Mouse (Mus musculus): ENCODE measurements around the gene Ltbp2.

The Ltbp2 gene

DNA sequence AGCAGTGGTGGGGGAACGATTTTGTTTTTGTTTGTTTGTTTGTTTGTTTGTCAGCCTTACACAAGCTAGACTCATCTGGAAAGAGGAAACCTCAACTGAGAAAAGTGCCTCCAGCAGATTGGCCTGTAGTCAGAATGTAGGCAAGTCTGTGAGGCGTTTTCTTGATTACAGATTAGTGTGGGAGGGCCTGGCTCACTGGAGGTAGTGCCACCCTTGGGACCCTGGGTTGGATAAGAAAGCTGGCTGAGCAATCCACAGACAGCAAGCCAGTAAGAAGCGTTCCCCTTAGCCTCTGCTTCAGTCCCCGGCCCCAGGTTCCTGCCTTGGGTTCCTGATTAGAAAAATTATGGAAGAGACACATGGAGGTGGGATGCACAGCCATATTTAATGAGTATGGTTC is 36.4 kb downstream of the Ltbp2 start:
- no peak for DNase-seq (ENCODE audit: low spot score)

DNA sequence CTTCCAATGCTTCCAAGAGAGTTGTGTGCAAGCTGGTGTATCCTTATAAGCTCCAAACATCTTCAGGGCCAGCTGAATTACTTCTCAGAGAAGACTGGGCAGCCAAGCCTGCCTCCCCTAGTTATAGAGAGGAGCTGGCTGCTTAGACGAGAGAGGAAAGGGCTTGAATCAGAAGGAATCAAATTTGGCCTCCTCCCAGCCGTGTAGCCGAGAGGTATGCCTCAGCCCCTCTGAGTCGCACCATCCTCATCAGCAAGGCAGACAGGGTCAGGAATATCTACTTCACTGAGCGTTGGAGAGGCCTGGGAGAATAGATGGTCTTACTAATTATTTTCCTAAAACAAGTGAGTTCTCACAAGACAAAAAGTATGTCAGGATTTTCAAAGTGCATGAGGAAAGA is 40.7 kb downstream of the Ltbp2 start:
- DNase-seq (ENCODE audit: low spot score): no peak

DNA sequence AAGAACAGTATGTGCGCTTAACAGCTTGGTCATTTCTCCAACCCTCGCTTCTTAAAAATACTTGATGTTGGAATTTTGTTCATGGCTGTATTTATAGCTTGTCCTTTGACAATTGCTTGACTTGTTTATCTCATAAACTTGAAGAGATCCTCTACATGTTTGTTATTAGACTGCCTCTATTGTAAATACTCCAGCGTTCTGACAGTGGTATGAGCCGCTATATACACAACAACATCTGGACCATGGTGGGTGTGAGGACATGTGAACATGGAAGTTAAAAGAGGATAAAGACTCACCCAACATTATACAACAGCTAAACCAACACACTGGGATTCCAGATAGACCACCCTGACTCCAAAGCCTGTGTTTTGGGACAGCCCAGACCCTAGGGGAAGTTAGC is 41.6 kb downstream of the Ltbp2 start:
- DNase-seq (ENCODE audit: low spot score): no peak

DNA sequence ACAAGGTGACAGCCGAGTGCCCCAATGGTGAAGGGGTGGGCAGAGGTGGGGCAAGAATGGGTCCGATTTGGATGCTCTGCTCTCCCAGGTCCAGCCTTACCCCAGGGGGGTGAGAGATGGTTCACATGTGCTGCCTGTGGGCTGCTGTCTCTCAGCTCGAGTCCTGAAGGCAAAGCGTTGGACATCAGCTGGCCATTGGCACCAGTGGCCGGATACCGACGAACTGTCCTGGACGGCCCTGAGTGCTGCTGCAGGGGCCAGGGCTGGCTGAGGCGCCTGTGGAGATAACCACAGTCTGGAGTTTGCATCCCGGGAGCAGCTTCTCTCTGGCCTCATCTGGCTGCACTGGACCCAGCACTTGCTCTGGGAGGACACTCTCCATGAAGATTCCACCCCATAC is 44.7 kb downstream of the Ltbp2 start:
- no peak for DNase-seq (ENCODE audit: low spot score)

DNA sequence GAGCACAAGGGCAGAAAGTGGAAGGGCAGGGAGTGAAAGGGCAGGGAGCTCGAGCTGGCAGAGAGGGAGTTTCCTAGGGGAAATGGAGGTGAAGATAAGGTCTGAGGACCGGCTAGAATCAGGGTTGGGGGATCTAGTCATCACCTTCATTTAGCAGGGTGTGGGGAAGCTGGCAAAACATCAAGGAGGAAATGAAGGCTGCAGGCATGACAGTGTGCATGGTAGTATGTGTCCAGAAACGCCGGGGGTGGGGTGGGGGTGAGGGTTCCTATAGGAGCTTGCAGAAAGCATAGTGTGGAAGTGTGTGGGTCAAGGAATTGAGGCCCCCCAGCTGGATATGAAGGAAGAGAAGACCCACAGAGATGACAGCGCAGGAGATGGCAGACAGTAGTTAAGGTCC is 45.2 kb downstream of the Ltbp2 start:
- DNase-seq (ENCODE audit: low spot score): no peak

DNA sequence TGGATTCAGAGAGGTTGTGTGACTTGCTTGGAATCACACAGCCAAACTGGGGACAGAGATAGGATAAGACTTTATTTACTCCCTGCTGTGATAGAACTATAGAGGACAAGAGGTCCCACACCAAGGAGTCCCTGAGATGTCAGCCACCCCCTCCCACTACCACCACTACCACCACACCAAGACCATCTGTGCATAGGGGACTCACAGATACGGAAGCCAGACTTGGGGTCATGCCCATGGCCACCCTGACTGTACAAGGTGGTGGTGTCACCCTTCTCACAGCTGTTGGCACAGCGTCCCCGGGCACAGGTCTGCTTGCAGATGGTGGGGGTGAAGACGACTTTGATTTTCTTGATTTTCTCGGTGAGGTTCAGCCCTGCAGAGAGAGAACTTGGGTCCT is 45.9 kb downstream of the Ltbp2 start:
- no peak for DNase-seq (ENCODE audit: low spot score)

DNA sequence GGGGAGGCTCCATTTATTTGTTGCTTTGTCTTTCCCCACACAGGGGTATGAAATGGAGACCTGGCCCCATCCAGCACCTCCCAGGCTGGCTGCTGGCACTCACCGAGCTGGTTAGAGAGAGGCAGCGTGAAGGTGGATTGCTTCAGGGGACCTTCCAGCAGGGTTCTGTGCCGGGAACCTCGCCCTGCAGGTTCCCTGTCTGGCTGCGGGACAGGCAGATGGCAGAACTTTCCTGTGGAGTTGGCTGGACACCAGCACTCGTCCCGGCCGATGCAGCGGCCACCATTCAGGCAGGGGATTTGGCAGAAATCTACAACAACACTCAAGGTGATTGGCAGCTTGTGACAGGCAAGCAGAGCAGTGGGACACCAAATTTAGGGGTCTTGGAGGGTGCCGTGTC is 46.4 kb downstream of the Ltbp2 start:
- DNase-seq (ENCODE audit: low spot score): no peak

DNA sequence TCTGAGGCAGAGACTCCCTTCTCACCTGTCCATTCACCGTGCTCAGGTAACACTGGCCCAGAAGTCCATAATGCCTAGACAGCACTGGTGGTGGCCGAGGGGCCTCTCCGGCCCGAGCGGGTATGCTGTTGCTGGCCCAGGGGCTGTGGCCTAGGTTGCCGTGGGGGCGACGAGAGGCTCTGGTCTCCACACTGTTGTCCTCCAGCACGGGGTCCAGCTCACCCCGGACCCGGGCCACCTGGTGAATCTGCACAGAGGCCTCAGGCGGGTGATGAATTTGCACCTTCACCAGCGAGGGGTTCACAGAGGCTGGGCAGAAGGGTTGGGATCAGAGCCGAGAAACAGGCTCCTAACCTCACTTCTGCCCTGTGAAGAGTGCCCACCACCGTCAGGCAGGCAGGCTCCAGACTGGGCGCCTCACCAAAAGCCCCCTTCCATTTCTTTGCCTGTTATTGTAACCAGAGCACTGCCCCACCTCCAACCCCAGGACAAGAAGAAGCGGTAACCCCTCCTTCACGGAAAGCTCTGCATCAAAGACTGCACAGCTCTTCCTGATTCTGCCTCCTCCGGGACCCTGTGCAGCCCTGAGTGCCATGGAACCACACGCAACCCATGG is 47.1 kb downstream of the Ltbp2 start:
- DNase-seq (ENCODE audit: low spot score): no peak

DNA sequence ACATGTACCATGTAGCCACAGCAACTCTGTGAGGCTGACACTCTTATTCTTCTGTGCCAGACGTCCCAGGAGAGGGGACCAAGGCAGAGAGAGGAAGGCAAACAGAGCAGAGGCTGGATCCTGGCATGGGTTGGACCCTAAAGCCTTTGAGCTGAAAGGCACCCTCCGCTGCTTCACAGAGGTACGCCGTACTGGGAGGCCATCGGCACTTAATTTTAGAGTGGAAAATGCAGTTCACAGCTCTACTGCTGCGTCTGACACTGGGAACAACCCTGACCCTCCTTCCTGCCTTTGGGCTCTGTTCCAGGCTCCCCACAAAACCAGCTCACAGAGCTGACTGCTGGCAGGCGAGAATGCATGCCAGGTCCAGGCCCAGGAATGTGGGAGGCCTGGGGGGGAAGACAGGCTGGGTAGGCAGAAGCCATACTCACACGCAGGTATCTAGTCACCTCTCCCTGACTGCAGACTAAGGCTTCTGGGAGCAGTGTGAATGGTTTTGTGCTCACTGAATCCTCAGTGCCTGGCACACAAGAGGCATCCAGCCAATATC is 48.9 kb downstream of the Ltbp2 start:
- DNase-seq (ENCODE audit: low spot score): no peak

DNA sequence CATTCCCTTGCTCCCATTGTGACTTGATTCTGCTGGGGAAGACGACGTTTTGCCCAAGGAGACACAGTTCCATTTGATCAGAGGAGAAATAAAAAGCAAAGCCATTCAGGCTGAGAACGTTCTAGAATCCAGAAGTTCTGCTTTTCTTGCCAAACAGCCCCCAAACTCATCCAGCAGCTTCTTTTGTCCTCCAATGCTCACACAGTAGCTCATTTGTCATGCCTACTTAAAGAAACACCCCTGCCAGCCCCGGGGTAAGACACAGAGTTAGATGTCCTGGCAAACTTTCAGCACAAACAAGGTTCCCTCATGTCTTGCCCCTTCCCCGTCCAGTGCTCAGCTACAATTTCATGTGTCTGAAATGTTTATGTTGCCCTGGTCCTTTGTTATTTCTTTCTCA is 52.1 kb downstream of the Ltbp2 start:
- DNase-seq (ENCODE audit: low spot score): no peak

DNA sequence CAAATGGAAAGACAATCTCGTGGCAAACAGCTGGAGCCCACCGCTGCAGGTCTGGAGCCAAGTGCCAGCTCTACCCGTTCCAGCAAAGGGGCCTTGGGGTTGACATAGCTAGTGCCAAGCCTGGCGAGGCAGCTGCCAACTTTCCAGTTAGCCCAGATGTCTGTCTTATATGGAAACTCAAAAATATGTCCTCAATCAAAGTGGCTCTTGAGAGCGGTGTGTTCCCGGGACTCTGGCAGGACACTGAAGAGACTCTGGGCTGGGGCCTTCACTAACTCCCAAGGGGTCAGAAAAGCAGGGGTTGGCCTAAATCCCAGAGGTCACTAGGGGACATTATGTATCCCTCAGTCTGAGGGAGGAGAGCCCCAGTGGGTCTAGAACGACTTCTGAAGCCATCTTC is 52.7 kb downstream of the Ltbp2 start:
- DNase-seq (ENCODE audit: low spot score): no peak

DNA sequence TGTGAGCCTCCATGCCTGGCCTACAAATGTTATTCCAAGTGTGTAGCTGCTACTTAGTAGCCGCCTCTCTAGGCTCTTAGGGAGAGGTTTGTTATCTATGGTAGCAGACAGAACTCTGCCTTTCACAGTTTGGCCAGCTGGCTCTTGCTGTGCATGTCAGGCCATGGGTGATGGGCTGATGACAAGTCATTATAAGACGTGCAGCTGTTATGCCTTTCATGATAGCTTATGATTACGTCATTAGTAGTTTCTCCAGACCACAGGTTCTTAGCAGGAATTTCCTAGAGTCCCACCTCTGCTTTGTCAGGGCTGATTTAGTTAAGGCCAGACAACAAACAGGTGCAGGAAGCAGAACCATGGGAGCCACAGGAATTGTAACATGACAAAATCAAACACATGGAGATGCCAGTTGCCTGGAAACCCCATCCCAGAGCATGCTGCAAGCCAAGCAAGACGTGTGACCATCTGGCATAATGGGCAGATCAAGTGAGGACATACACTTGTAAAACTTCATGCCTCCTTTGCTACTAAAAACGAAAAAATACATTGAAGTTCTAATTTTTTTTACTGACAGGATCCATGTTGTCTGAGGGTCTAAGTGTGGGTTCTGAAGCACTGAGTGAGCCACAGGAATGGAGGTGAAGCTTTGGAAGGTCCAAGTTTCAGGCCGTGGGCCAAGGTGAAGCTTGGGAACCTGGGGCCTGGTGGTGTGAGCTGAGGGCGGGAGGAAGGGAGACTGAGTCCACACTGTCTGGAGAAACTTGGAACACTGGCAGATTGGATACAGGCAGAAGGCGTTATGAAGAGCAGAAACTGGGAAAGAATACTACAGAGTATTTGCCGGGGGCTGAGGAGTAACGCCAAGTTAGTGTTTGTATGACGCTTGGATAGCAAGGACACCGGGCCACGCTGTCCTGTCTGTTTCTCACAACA is 56.8 kb downstream of the Ltbp2 start:
- peak; percentile 39 for DNase-seq (ENCODE audit: low spot score)

DNA sequence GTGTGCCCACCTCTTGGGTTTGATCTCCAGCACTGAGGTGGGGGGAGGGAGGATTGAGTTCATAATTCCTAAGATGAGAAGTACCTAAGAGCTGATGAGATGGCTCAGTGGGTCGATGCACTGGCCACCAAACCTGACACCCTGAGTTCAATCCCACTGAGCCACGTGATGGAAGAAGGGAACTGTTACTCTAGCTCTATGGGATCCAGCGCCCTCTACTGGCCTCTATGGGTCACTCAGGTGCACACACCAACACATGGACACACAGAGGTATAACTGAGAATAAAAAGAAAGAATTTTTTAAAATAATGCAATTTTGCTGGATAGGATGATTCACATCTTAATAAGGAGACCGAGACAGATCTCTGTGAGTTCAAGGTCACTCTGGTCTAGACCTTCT is 57.8 kb downstream of the Ltbp2 start:
- no peak for DNase-seq (ENCODE audit: low spot score)

DNA sequence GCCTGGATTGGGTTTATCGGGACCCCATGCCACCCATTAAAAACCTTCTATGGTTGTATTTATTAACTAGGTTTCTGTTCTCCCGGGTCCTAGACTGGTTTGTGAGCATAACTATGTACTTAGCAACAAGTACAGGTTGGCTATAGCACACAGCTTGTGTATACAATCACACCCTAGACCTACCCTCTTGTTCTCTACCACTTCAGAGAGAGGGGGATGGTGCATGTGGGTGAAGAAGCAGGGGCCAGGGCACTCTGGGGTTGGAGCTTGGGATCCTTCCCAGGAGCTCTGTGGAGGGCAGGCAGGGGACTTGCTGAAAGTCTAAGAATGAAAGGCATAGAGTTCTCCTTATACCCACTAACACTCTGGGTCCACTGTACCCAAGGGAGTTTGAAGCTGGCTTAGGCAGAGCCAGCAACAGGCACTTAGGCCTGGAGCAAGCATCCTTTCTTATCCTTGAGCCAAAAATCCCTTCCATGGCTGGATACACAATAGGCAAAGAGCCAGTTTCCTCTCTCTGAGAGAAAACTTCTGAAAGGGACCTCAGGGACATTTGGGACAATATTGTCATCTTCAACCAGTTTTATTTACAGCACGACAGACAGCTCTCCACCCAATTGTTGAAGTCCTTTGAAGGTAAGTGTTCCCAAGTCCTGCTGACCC is 61.5 kb downstream of the Ltbp2 start:
- no peak for DNase-seq (ENCODE audit: low spot score)

DNA sequence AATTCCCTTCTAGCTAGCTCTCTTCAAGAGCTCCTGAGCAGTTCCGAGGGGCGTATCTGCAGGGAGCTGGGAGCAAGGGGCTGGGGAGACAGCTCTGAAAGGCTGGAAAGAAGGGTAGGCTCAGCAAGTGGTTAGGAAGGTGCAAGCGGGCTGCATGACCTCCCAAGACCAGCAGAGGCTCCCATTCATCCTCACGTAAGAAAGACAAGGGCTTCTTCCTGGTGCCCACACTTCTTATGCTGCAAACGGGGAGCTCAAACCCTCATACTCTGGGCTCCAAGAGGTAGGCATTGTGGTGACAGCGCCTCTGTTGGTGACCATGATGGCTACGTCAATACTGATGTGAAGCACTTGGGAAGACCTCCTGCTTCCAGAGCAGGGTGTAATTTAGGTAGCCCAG is 62.6 kb downstream of the Ltbp2 start:
- DNase-seq (ENCODE audit: low spot score): no peak

DNA sequence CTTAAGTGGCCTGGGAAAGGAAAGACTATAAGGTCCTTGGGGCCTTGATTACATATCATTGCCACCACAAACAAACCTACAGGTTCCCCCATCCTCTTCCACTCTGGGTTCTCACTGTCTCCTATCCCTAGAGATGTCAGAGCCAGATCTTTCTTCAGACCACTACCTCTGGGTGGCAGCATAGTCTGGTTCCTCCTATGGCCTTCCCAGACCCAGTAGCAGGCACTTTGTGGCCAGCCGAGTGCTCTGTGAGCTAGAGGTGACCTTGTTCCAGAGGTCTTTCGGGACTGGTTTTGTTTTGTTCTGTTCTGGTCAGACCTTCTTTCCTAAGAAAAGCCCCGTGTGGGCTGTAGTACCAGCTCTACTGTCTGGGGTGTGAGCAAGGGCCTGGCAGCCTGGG is 64.3 kb downstream of the Ltbp2 start:
- DNase-seq (ENCODE audit: low spot score): no peak

DNA sequence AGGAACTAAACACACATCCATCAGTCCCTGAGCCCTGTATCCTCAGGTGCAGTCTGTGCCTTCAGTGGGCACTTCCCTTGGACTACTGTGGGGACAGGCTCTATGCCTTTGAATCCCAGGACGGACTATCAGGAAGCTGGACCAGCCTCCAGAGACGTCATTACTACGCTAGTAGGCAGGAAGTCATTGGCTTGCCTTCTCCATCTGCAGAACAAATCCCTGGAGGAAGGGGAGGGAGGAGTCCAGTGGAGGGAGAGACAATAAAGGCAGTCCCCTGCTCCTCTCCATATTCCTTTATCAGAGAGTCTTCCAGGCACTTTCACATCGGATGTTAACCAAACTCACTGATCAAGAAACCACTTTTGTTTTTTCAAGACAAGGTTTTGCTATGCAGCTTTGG is 64.8 kb downstream of the Ltbp2 start:
- DNase-seq (ENCODE audit: low spot score): no peak

DNA sequence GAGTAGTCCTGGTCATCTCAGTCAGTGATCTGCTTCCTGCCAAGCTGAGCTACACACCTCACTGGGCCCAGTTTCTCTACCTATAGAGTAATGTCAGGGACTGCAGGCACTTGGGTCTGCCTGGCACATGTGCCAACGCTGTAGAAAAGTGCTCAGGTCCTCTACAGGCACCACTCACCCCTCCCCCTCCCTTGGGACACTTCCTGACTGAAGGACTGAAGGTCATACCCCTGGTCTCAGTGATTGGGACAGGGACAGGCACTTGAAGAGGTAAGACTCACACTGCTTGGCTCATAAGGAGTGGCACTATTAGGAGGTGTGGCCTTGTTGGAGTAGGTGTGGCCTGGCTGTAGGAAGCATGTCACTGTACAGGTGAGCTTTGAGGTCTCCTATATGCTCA is 65.5 kb downstream of the Ltbp2 start:
- DNase-seq (ENCODE audit: low spot score): no peak

DNA sequence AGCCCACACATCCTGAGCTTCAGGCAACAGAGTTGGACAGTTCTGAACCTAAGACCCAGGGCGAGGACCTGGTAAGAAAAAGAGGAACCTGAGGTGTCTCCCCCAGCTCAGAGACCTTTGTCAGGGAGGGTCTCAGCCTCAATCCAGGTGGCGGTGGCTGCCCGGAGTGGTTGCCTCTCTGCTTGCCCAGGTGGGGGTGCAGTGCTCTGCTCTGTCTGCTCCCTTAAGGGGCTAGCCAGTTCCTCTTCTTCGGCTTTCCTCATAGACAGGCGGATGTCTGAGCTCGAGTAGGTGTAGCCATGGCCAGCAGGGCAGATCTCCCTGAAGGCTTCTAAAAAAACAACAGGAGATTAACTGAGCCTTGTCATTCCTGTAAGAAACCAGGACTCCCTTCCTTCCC is 67.3 kb downstream of the Ltbp2 start:
- no peak for DNase-seq (ENCODE audit: low spot score)

DNA sequence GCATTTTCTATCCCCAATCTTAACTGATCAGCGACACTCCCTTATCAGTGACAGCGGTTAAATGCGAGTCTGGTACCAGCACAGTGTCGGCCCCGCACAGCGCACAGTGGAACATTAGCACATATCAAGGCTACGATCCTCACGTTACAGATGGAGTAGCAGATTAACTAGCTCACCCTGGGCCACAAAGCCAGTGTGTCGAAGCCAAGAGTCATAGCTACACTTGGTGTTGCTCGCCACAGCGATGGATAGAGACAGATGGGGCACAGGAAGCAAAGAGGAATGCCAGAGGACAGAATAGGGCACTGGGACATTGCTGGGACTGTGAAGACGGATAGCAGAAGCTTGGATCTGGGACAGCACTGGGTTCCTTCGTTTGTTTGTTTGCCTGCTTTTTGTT is 69.0 kb downstream of the Ltbp2 start:
- no peak for DNase-seq (ENCODE audit: low spot score)

DNA sequence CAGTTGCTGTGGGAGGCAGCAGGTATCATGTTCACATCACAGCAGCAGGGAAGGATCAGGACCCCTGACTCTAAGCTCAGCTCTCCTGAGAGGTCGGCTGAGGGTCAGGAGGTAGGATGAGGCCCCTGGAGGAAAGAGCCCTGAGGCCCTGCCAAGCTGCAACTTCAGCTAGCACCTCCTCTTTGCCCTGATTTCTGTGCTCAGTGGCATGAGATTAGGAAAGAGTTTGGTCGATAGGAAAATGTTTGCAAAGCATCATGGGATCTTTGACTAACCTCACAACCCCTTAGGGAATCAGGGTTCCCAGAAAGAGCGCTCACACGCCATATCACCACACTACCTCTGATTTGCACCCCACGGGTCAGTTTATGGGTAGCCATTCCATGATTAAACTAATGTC is 69.6 kb downstream of the Ltbp2 start:
- no peak for DNase-seq (ENCODE audit: low spot score)

DNA sequence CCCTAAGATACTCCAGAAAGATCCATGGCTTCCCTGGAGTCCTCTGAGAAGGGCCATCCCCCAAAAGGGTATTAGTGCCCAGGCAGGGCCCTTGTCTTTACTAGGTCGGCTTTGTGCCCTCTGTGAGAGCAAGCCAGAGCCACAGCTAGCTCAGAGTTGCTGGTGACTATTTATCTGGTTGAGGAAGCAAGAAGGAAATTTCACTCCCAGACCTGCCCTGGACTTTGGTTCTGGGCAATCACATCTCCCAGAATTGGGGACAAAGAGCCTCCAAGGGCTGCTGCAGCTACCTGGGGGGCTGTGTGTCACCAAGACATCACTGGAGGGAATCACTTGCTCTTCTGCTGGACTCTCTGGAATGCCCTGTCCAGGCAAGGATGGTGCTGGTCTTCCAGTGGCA is 70.3 kb downstream of the Ltbp2 start:
- DNase-seq (ENCODE audit: low spot score): no peak

DNA sequence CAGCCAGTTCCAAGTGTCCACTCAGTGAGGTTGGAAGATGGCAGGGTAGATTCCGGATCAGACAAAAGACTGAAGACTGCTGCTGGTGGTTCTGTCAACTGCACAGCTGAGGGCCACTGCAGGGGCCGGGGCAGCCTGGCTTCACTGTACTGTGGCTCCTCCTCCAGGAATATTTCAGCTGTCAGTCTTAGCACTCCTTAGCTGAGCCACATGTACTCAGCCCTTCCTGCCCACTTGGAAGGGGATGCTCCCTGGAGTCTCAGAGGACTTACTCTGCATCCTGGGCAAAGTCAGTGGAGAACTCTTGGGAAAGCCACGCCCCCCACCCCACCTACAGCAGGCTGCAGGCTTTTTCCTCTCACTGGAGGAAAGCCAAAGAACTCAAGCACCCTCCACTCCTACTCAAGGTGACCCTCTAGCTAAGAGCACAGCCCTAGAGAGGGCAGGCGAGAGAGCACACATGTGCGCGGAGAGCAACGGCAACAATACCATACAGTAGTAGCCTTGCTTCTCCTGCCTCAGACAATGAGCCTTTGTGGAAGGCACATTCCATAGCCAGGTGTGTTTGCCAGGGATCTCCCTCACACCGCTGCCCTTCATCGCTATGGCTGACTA is 71.0 kb downstream of the Ltbp2 start:
- DNase-seq (ENCODE audit: low spot score): no peak
